Mouse (Mus musculus): ENCODE measurements around the gene Ezr. TPM values are rescaled to one million over a fixed set of nuclear protein-coding genes. Genes with fewer than 3 reads are reported as not detected.

Ezr gene
- polyA plus RNA-seq (2012; rRNA removed) = 129 and 152 TPM in 2 replicates

DNA sequence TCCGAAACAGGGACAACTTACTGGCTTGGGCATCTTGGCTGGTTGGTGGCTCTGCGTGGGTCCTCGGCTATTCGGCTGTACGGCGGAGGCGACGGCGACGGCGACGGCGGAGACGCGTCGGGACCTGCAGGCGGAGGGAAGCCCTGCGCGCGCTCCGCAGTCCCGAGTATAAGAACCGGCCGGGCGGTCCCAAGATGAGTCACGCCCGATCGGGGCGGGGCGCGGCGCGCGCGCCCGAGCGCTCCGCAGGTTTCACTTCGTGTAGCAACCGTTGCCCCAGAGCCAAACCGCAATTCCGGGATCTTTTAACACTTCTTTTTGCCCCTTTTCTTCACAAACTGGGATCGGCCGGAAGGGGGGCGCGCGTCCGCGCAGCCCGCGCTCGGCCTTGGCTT is at the start of gene Ezr:
Gene Ezr (minus strand): TSS at position 174 of the 395 bp plus-strand sequence.
- Histone ChIP-seq H3K36me3 (ENCODE audit: control insufficient read depth, insufficient read depth, low read length) (no peaks in the 10 kb centered on the region), H3K27ac (ENCODE audit: insufficient read depth, low read depth, low read length) (peak within 1 kb of the TSS; percentile 96), H3K4me3 (ENCODE audit: insufficient read depth, low read depth, low read length) (peak within 1 kb of the TSS; percentile 97), H3K4me1 (ENCODE audit: control insufficient read depth, insufficient read depth, low read length) (peaks cover 8% of the 10 kb centered on the region), H3K27me3 (replicated peaks; ENCODE audit: control insufficient read depth, insufficient read depth, low read length) (no peaks in the 10 kb centered on the region)
- WGBS = 1% methylated on average over 52 of the region's 52 CpGs
- peak; percentile 94 for DNase-seq
- TF ChIP-seq POLR2A (IDR thresholded peaks at IDR 0.05; ENCODE audit: low read depth, low read length) = peak; percentile 95
- no peak for TF ChIP-seq CTCF (conservative IDR thresholded peaks at IDR 0.05; ENCODE audit: insufficient read depth, insufficient read length, low read depth, low read length)

DNA sequence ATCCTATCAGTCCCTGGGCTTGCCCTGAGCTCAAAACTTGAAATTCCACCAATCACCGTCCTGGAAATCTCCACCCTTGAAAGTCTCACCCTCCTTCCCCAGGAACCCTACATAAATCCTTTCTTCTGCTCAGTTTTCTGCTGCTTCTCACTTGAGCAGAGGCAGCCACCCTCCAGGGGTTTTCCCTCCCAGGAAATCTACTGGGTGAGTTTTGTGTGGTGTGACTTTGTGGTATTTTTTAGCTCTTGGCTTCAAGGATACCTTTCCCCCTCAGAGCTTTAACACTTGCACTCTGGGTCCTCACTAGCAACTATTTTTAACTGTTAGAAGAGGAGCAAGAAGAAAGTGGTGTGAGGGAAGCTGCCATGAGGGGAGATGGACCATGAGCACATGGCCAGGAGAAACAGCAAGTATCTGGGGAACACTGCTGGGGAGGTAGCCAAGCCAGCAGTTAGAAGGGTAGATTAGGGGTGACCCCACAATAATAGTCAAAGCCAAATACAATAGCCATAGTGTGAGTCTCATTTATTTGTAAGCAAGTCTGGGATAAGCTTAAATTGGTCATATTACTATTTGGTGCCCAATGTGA is 47.5 kb upstream of the Ezr start:
- Histone ChIP-seq H3K4me1 (ENCODE audit: control insufficient read depth, insufficient read depth, low read length) (peaks cover 14% of the 10 kb centered on the region; the same call in 1 of the 2 replicates), H3K27me3 (replicated peaks; ENCODE audit: control insufficient read depth, insufficient read depth, low read length) (no peaks in the 10 kb centered on the region), H3K4me3 (ENCODE audit: insufficient read depth, low read depth, low read length) (no peak overlapping the region), H3K27ac (ENCODE audit: insufficient read depth, low read depth, low read length) (no peak overlapping the region), H3K36me3 (ENCODE audit: control insufficient read depth, insufficient read depth, low read length) (no peaks in the 10 kb centered on the region)
- WGBS = 57% methylated on average over 1 of the region's 1 CpGs
- no peak for DNase-seq
- no peak for TF ChIP-seq CTCF (conservative IDR thresholded peaks at IDR 0.05; ENCODE audit: insufficient read depth, insufficient read length, low read depth, low read length)
- no peak for TF ChIP-seq POLR2A (IDR thresholded peaks at IDR 0.05; ENCODE audit: low read depth, low read length)

- peak; percentile 43 for DNase-seq
- 47% methylated on average over 7 of the region's 7 CpGs for WGBS
- Histone ChIP-seq H3K4me1 (ENCODE audit: control insufficient read depth, insufficient read depth, low read length) (peaks cover 14% of the 10 kb centered on the region; the same call in 1 of the 2 replicates), H3K27ac (ENCODE audit: insufficient read depth, low read depth, low read length) (peak overlapping the region; percentile 97), H3K27me3 (replicated peaks; ENCODE audit: control insufficient read depth, insufficient read depth, low read length) (no peaks in the 10 kb centered on the region), H3K36me3 (ENCODE audit: control insufficient read depth, insufficient read depth, low read length) (no peaks in the 10 kb centered on the region), H3K4me3 (ENCODE audit: insufficient read depth, low read depth, low read length) (peak overlapping the region; percentile 76)
- no peak for TF ChIP-seq CTCF (conservative IDR thresholded peaks at IDR 0.05; ENCODE audit: insufficient read depth, insufficient read length, low read depth, low read length)
- TF ChIP-seq POLR2A (IDR thresholded peaks at IDR 0.05; ENCODE audit: low read depth, low read length) = no peak
Observed at GRCm38 (mm10) chr17:6828531-6829150, 46.1 kb upstream of the Ezr start.

GRCm38 (mm10) chr17:6827740-6828461 is 45.3 kb upstream of the Ezr start:
- peak overlapping the region; percentile 97 for H3K27ac ChIP-seq (ENCODE audit: insufficient read depth, low read depth, low read length)
- H3K36me3 ChIP-seq (ENCODE audit: control insufficient read depth, insufficient read depth, low read length) = no peaks in the 10 kb centered on the region
- WGBS = 1% methylated on average over 64 of the region's 64 CpGs
- TF ChIP-seq POLR2A (IDR thresholded peaks at IDR 0.05; ENCODE audit: low read depth, low read length) = peak; percentile 67
- no peak for TF ChIP-seq CTCF (conservative IDR thresholded peaks at IDR 0.05; ENCODE audit: insufficient read depth, insufficient read length, low read depth, low read length)
- no peaks in the 10 kb centered on the region for H3K27me3 ChIP-seq (replicated peaks; ENCODE audit: control insufficient read depth, insufficient read depth, low read length)
- DNase-seq = peak; percentile 98
- peak overlapping the region; percentile 76 for H3K4me3 ChIP-seq (ENCODE audit: insufficient read depth, low read depth, low read length)
- peaks cover 14% of the 10 kb centered on the region; the same call in 1 of the 2 replicates for H3K4me1 ChIP-seq (ENCODE audit: control insufficient read depth, insufficient read depth, low read length)

DNA sequence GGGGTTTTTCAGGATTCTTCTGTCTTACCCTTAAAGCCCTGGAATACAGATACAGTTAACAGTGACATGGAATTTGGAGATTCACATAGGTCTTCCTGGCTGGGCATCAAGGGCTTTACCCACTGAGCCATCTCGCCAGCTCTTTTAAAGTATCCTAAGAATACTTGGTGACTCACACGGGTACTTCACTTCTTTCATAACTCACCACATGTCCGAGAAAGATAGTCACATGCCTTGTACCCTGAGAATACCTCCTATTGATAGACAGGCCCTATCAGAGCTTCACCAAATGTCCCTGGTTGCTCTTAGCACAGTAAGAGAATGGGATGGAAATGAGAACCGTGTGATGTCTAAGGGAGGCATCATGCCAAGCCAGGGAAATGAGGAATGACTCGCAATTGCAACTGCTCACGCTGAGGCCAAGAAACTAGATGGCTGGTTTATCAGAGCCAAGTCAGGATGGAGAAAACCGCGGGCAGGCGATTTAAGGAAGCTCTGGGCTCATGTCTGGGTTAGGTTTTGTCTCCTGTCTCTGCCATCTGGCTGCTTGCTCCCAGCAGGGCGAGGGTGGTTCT is 44.7 kb upstream of the Ezr start:
- DNase-seq = no peak
- peak overlapping the region; percentile 76 for H3K4me3 ChIP-seq (ENCODE audit: insufficient read depth, low read depth, low read length)

DNA sequence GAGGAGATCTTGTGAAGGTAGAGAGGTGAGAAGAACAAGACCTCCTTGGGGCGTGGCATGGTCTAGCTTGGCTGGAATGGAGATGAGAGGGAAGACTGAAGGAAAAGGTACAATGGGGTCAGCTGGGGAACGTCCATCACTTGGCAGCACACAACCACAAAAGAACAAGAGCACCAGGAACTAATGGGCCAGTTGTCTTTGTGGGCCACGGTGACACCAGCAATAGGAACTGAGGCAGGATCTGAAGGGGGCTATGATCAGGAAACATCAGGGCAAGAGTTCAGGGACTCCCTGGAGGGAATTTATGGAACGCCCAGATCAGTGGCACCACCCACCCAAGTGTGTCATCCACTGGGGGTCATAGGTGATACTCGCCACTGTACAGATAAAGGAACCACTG is 34.2 kb upstream of the Ezr start:
- TF ChIP-seq CTCF (conservative IDR thresholded peaks at IDR 0.05; ENCODE audit: insufficient read depth, insufficient read length, low read depth, low read length) (no peak), POLR2A (IDR thresholded peaks at IDR 0.05; ENCODE audit: low read depth, low read length) (no peak)
- DNase-seq = no peak
- H3K27me3 ChIP-seq (replicated peaks; ENCODE audit: control insufficient read depth, insufficient read depth, low read length) = no peaks in the 10 kb centered on the region
- no peak overlapping the region for H3K4me3 ChIP-seq (ENCODE audit: insufficient read depth, low read depth, low read length)
- WGBS = 85% methylated on average over 5 of the region's 5 CpGs
- peaks cover 18% of the 10 kb centered on the region for H3K4me1 ChIP-seq (ENCODE audit: control insufficient read depth, insufficient read depth, low read length)
- no peak overlapping the region for H3K27ac ChIP-seq (ENCODE audit: insufficient read depth, low read depth, low read length)
- no peaks in the 10 kb centered on the region for H3K36me3 ChIP-seq (ENCODE audit: control insufficient read depth, insufficient read depth, low read length)

More for the DNA sequence above, 44.7 kb upstream of the Ezr start:
- H3K4me1 ChIP-seq (ENCODE audit: control insufficient read depth, insufficient read depth, low read length) = peaks cover 14% of the 10 kb centered on the region; the same call in 1 of the 2 replicates
- no peaks in the 10 kb centered on the region for H3K27me3 ChIP-seq (replicated peaks; ENCODE audit: control insufficient read depth, insufficient read depth, low read length)
- peak overlapping the region; percentile 70 for H3K27ac ChIP-seq (ENCODE audit: insufficient read depth, low read depth, low read length)
- 17% methylated on average over 10 of the region's 10 CpGs for WGBS
- H3K36me3 ChIP-seq (ENCODE audit: control insufficient read depth, insufficient read depth, low read length) = no peaks in the 10 kb centered on the region
- TF ChIP-seq POLR2A (IDR thresholded peaks at IDR 0.05; ENCODE audit: low read depth, low read length) (no peak), CTCF (conservative IDR thresholded peaks at IDR 0.05; ENCODE audit: insufficient read depth, insufficient read length, low read depth, low read length) (no peak)
